Mouse (Mus musculus): Measurements from ENCODE around the gene Ruvbl1. TPM values are rescaled to one million over a fixed set of nuclear protein-coding genes. Genes with fewer than 3 reads are reported as not detected.

Ruvbl1 gene
- polyA plus RNA-seq (2015; fragmentation: Nextera tagmentation; extraction: Ambion mirVana): 151 TPM in 2 replicates

DNA sequence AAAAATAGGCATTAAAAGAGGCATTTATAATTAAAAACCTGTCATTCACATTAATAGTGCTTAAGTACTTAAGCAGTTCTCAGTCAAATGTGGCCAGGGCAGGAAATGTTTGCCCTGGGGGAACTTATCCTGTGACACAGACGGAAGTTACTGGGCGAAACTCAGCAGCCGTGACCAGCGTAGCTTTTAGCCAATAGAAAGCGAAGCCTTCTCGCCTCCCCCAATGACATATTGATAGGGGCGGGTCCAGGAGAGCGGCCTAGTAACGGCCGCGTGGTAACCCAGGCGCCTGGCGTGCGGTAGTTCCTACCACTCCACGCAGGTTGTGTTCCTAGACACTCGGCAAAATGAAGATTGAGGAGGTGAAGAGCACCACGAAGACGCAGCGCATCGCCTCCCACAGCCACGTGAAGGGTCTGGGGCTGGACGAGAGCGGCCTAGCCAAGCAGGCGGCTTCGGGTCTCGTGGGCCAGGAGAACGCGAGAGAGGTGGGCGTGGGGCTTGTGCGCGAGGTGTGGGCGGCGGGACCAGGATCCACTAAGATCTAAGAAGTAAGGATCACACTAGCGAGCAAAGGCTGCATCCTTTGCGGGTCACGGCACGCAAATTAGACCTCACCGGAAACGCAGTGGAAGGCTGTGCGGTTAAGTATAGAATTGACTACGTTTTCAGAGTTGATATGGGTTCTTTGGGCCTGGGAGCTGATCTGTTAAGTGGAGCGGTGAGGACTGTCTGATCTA lies at the start of gene Ruvbl1:
TSS of gene Ruvbl1 (plus strand) at position 229 of the 740 bp plus-strand sequence.
- Histone ChIP-seq H3K4me2 (replicated peaks) (peak within 1 kb of the TSS; percentile 90), H3K4me3 (peak within 1 kb of the TSS; percentile 77), H3K9me3 (no peaks in the 10 kb centered on the region), H3K36me3 (peaks cover 29% of the 10 kb centered on the region), H3K9ac (peak within 1 kb of the TSS; percentile 84), H3K27ac (no peak within 1 kb of the TSS), H3K4me1 (peaks cover 12% of the 10 kb centered on the region), H3K27me3 (no peaks in the 10 kb centered on the region)
- peak; percentile 100 for ATAC-seq (ENCODE audit: low FRiP score, low read depth)
- WGBS: under 1% methylated on average over 42 of the region's 42 CpGs

DNA sequence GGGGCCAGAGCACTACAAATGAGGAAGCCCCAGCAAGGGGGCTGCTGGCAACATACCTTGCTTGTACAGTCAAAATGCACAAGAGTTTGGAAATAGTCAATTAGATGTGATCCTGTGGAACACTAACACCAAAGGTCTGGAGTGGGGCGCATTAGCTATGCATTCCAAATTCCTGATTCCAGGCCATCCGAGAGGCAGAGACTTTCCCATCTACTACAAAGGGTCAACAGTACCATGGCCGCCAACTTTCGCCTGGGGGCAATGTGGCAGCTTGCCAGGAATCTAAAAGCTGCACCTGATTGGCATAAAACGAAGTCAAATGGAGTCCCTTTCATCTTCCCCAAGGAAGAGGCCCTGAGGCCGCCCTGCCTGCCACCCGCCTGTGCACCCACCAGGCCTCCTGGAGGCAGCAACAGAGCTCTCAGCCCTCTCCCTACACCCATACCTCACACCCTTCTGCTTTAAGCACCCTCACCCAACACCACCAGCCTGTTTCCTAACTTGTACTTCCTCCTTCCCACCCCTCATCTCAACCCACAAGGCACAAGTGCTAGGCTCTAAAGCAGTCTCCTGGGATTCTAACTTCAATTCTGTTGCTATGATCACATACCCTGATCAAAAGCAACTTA lies 49.0 kb upstream of the Ruvbl1 start:
- Histone ChIP-seq H3K4me3 (no peak overlapping the region), H3K27me3 (no peaks in the 10 kb centered on the region), H3K36me3 (no peaks in the 10 kb centered on the region), H3K4me1 (peaks cover 29% of the 10 kb centered on the region), H3K27ac (peak overlapping the region; percentile 28; the same call in 1 of the 2 replicates), H3K9me3 (no peaks in the 10 kb centered on the region), H3K9ac (no peak overlapping the region), H3K4me2 (replicated peaks) (no peak overlapping the region)
- ATAC-seq (ENCODE audit: low FRiP score, low read depth): no peak
- WGBS: 42% methylated on average over 7 of the region's 7 CpGs

DNA sequence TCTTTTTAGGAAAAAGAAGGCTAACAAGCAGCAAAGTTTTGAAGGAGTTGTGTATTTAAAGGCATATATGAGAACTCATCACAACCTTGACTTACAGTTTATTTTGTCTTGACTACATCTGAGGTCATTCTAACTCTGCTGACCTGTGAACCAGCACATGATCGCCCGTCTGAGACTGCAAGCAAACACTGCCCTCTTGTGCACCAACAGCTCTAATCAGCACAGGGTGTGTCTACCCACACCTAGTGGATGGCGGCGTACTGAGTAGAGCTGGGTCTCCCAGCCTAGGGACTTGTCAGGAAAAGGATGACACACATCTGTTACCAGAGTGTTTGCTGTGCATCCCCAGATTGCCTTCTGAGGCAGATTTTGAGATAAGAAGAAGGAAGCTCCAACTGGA lies 34.0 kb upstream of the Ruvbl1 start:
- Histone ChIP-seq H3K4me3 (no peak overlapping the region), H3K9me3 (no peaks in the 10 kb centered on the region), H3K4me1 (peaks cover 11% of the 10 kb centered on the region; the same call in 1 of the 2 replicates), H3K36me3 (no peaks in the 10 kb centered on the region), H3K27ac (no peak overlapping the region), H3K4me2 (replicated peaks) (no peak overlapping the region), H3K9ac (no peak overlapping the region), H3K27me3 (no peaks in the 10 kb centered on the region)
- WGBS: 23% methylated on average over 4 of the region's 4 CpGs
- no peak for ATAC-seq (ENCODE audit: low FRiP score, low read depth)

DNA sequence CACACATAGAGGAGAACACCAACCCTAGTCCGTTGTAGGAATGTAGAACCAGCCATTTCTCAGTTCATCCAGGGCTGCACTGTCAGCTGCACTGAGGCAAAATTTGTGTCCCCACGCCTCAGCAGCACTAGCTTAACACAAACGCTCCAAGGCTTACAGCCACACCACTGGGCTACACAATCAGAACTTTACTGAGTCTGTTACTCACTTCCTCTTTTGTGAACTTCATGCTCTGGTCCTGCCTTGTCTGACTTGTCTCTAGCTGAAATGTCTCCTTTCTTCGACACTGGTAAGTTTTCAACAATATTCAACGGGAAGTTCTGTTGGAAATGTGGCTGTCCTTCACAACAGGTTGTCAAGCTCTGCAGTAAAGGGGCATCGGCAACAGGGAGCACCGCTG lies 29.6 kb upstream of the Ruvbl1 start:
- H3K9ac ChIP-seq: no peak overlapping the region
- 90% methylated on average over 7 of the region's 7 CpGs for WGBS
- H3K9me3 ChIP-seq: no peaks in the 10 kb centered on the region
- no peak overlapping the region for H3K27ac ChIP-seq
- no peak overlapping the region for H3K4me3 ChIP-seq
- peaks cover 7% of the 10 kb centered on the region; the same call in 1 of the 2 replicates for H3K4me1 ChIP-seq
- no peaks in the 10 kb centered on the region for H3K27me3 ChIP-seq
- no peak overlapping the region for H3K4me2 ChIP-seq (replicated peaks)
- no peak for ATAC-seq (ENCODE audit: low FRiP score, low read depth)
- no peaks in the 10 kb centered on the region for H3K36me3 ChIP-seq

DNA sequence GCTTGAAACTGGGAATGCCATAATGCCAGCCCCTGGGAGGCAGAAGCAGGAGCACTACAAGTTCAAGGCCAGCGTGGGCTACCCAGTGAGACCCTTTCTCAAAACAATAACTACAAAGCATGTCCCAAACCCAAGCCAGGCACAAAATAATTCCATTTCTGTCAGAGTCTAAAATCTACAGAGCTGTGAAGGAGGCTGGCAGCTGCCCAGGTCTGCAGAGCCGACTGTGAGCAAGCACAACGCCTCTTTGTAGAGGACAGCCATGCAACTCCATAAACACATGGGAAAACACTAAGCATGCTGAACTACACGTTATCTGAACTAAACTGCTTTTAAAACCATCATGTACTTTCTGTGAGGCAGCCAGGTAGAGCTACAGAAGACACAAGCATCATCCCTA lies 26.2 kb upstream of the Ruvbl1 start:
- no peak for ATAC-seq (ENCODE audit: low FRiP score, low read depth)
- H3K9me3 ChIP-seq: no peaks in the 10 kb centered on the region
- H3K4me2 ChIP-seq (replicated peaks): no peak overlapping the region
- 68% methylated on average over 4 of the region's 4 CpGs for WGBS
- no peak overlapping the region for H3K27ac ChIP-seq
- no peaks in the 10 kb centered on the region for H3K36me3 ChIP-seq
- H3K4me1 ChIP-seq: peaks cover 7% of the 10 kb centered on the region; the same call in 1 of the 2 replicates
- H3K9ac ChIP-seq: no peak overlapping the region
- no peak overlapping the region for H3K4me3 ChIP-seq
- no peaks in the 10 kb centered on the region for H3K27me3 ChIP-seq

DNA sequence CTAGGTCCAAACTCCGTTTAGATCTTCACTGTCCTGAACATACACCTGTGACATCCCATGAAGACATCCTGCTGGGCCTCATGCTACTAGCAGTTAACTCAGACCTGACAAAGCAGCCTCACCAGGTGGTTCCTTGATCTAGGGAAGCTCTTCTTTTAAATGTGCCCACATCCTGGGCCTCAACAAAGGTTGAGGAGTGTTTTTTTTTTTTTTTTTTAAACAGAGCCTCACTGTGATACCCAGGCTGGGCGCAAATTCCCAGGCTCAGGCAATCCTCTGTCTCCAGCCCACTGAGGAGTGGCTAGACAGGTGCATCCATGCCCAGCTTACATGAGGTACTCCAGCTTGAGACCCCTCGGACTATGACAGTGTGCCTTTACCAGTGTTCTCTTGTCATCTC lies 22.7 kb upstream of the Ruvbl1 start:
- no peak for ATAC-seq (ENCODE audit: low FRiP score, low read depth)
- H3K4me3 ChIP-seq: no peak overlapping the region
- H3K9ac ChIP-seq: 0 out of 2 replicates have a peak overlapping the region, but pooled peaks have one; percentile 25
- H3K4me2 ChIP-seq (replicated peaks): no peak overlapping the region
- H3K36me3 ChIP-seq: no peaks in the 10 kb centered on the region
- peaks cover 18% of the 10 kb centered on the region for H3K4me1 ChIP-seq
- H3K9me3 ChIP-seq: no peaks in the 10 kb centered on the region
- H3K27ac ChIP-seq: no peak overlapping the region
- 84% methylated on average over 3 of the region's 3 CpGs for WGBS
- no peaks in the 10 kb centered on the region for H3K27me3 ChIP-seq

DNA sequence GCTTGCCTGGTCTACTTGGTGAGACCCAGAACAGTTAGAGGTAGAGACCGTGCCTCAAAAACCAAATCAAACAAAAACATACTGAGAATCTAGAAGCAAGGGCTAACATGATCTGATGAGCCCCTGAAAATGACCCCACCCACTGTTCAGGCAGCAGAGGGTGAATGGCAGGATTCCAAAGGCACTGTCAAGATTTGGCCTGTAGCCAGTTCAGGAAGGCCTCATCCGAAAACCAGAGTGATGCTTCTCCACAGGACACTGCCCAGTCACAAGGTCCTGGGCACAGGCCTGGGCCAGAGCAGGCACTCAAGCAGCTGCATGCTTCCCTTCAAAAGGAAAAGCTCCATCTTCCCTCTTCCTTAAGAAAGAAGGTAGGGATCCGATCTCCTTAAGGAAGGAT lies 21.8 kb upstream of the Ruvbl1 start:
- 83% methylated on average over 3 of the region's 3 CpGs for WGBS
- Histone ChIP-seq H3K36me3 (no peaks in the 10 kb centered on the region), H3K9ac (no peak overlapping the region), H3K9me3 (no peaks in the 10 kb centered on the region), H3K4me3 (no peak overlapping the region), H3K4me2 (replicated peaks) (no peak overlapping the region), H3K27me3 (no peaks in the 10 kb centered on the region), H3K27ac (no peak overlapping the region), H3K4me1 (peaks cover 18% of the 10 kb centered on the region)
- no peak for ATAC-seq (ENCODE audit: low FRiP score, low read depth)

DNA sequence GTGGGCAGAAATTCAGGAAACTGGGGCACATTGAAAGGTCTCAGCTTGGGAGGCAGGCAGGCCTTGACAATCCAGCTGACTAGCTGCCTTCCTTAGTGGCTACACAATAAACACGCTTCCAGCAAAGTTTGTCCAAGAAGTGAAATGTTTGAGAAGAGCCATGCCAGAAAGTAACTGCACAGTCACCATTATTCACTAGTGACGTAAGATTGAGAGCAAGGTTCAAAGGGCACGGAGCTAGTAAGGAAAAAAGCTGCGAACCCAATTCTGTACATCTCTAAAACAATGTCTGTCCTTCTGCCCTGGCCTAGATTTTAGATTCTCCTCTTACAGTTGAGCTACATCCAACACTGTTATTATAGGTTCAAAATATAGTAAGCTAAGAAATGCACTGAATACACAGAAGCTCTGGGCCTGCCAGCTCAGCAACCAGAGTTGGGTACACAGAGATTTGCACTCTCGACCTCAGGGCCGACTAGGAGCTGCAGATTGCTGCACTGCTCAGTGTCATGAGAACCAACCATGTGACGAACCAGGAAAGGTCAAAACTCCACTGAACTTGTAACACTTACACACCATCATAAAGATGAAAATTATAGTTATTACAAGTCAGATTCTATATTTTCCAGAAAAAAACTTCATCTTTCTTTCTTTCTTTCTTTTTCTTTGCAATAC lies 21.0 kb upstream of the Ruvbl1 start:
- Histone ChIP-seq H3K4me1 (peaks cover 13% of the 10 kb centered on the region), H3K27me3 (no peaks in the 10 kb centered on the region; the same call in 1 of the 2 replicates), H3K9me3 (no peaks in the 10 kb centered on the region), H3K27ac (no peak overlapping the region), H3K36me3 (no peaks in the 10 kb centered on the region), H3K4me3 (no peak overlapping the region), H3K4me2 (replicated peaks) (no peak overlapping the region), H3K9ac (no peak overlapping the region)
- 85% methylated on average over 7 of the region's 7 CpGs for WGBS
- ATAC-seq (ENCODE audit: low FRiP score, low read depth): no peak

DNA sequence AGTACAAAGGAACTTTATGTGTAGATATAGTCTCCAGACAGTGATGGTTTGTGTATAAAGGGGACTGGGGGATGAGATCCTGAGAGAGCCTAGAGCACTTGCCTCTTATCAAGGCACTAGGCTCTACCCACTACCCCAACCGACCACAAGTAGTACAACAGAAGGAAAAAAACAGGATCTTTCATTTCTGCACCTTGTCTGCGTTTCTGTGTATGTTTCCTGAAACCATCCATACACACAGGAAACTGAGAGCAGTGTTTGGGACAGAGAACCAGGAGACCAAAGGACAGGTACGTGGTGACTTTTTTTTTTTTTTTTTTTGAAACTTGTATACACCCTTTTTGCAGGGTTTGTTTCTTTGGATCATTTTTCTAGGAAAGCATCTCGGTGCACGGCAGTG lies 19.5 kb upstream of the Ruvbl1 start:
- no peak for ATAC-seq (ENCODE audit: low FRiP score, low read depth)
- no peaks in the 10 kb centered on the region for H3K9me3 ChIP-seq
- no peaks in the 10 kb centered on the region for H3K36me3 ChIP-seq
- 14% methylated on average over 5 of the region's 5 CpGs for WGBS
- peaks cover 11% of the 10 kb centered on the region for H3K4me1 ChIP-seq
- H3K9ac ChIP-seq: peak overlapping the region; percentile 92
- H3K27me3 ChIP-seq: peaks cover 7% of the 10 kb centered on the region; the same call in 1 of the 2 replicates
- peak overlapping the region; percentile 91 for H3K4me3 ChIP-seq
- H3K27ac ChIP-seq: no peak overlapping the region
- H3K4me2 ChIP-seq (replicated peaks): peak overlapping the region; percentile 76

DNA sequence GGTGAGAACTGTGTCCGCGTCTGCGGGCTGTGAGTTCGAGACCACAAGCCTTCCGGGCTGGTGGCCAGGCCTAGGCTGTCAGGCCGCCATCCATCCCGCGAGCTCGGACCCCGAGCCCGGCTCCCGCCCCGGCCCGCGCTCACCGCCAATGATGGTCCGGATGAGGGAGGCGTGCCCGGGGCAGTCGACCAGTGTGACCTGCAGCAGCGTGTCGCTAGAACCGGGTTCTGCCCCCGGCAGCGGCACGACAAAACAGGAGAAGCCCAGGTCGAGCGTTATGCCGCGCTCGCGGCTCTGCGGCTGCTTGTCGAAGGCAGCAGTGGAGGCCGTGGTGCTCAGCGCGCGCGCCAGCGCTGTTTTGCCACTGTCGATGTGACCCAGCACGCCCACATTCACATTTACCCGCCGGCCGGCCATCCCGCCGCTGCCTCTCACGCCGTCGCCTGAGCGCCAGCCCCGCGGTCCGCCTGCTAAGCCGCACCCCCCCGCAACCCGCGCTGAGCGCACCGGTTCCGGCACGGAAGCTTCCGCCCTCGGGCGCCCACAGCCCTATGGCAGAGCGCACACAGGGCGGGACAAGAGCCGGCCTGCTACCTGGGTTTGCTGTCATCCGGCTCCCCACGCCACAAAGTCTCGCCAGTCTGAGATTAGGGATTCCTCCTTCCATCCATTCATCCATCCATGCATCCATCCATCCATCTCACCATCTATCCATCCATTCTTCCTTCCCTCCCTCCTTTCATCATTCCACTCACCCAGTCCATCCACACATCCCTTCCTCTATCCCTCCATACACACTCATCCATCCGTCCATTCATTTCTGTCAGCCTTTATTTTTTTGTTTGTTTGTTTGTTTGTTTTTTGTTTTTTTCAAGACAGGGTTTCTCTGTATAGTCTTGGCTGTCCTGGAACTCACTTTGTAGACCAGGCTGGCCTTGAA lies 18.9 kb upstream of the Ruvbl1 start, which contains the start of gene Eefsec:
TSS of gene Eefsec (minus strand) at position 477 of the 940 bp plus-strand sequence.
- WGBS: 1% methylated on average over 72 of the region's 72 CpGs
- peaks cover 7% of the 10 kb centered on the region; the same call in 1 of the 2 replicates for H3K27me3 ChIP-seq
- H3K36me3 ChIP-seq: no peaks in the 10 kb centered on the region
- peaks cover 11% of the 10 kb centered on the region for H3K4me1 ChIP-seq
- H3K4me2 ChIP-seq (replicated peaks): peak within 1 kb of the TSS; percentile 76
- no peaks in the 10 kb centered on the region for H3K9me3 ChIP-seq
- ATAC-seq (ENCODE audit: low FRiP score, low read depth): peak; percentile 90
- peak within 1 kb of the TSS; percentile 92 for H3K9ac ChIP-seq
- H3K27ac ChIP-seq: peak within 1 kb of the TSS; percentile 70
- peak within 1 kb of the TSS; percentile 91 for H3K4me3 ChIP-seq

DNA sequence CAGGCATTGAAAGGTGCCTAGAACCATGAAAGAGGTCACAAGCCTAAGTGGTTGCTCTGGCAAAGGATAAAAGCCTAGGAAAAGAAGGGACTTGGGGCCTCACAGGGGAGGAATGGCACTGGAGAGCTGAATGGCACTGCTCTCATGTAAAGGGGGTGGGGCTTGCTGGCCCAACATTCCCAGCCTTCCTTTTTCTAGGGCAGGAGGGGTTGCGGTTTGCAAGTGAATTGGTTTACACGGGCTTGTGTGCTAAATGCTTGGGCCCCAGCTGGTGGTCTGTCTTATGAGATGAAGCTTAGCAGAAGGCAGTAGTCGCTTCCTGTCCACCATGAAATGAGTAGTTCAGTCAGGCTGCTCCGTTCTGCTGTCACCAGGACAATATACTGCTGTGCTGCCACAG lies 17.8 kb upstream of the Ruvbl1 start:
- Histone ChIP-seq H3K4me3 (no peak overlapping the region), H3K36me3 (no peaks in the 10 kb centered on the region), H3K9me3 (no peaks in the 10 kb centered on the region), H3K4me1 (peaks cover 11% of the 10 kb centered on the region), H3K27me3 (peaks cover 7% of the 10 kb centered on the region), H3K9ac (no peak overlapping the region), H3K4me2 (replicated peaks) (no peak overlapping the region), H3K27ac (no peak overlapping the region)
- 48% methylated on average over 4 of the region's 4 CpGs for WGBS
- ATAC-seq (ENCODE audit: low FRiP score, low read depth): no peak

All from limb, embryonic 13.5 days (tissue).